Mouse (Mus musculus) testis, adult 2 months (tissue): ENCODE measurements around the gene Cd180. TPM values are rescaled to one million over a fixed set of nuclear protein-coding genes. Genes with fewer than 3 reads are reported as not detected.

Experiments
- H3K27ac ChIP-seq: fragments of 200-500 bp; 2 replicates; pipeline ENCODE4 v1.5.1; 2012; ENCODE audit warnings: low read depth, low read length; ENCODE audit not compliant: control insufficient read depth, insufficient read depth
- H3K27me3 ChIP-seq: fragments of 200-500 bp; 2 replicates; pipeline ENCODE4 v1.6.1; 2012; ENCODE audit warnings: mild to moderate bottlenecking, low read length, moderate library complexity; ENCODE audit not compliant: control insufficient read depth, insufficient read depth
- H3K36me3 ChIP-seq: fragments of 200-500 bp; 2 replicates; pipeline ENCODE4 v1.6.1; 2012; ENCODE audit warnings: mild to moderate bottlenecking, low read length; ENCODE audit not compliant: control insufficient read depth, insufficient read depth
- H3K4me1 ChIP-seq: fragments of 200-500 bp; 2 replicates; pipeline ENCODE4 v1.6.1; 2012; ENCODE audit warnings: low read length; ENCODE audit not compliant: control insufficient read depth, insufficient read depth
- H3K4me3 ChIP-seq: fragments of 200-500 bp; 2 replicates; pipeline ENCODE4 v1.5.1; 2012; ENCODE audit warnings: low read depth, mild to moderate bottlenecking, low read length, moderate library complexity, mixed read lengths; ENCODE audit not compliant: control insufficient read depth
- CTCF ChIP-seq: fragments of 200-500 bp; IDR thresholded peaks from 2 replicates; pipeline ENCODE4 v1.5.1; 2012; ENCODE audit warnings: low read depth, mild to moderate bottlenecking, inconsistent platforms, low read length, moderate library complexity; ENCODE audit not compliant: control insufficient read depth, insufficient read depth, insufficient replicate concordance
- POLR2A ChIP-seq: fragments of 200-500 bp; IDR thresholded peaks from 2 replicates; pipeline ENCODE4 v1.6.1; 2012; ENCODE audit warnings: low read depth, mild to moderate bottlenecking, inconsistent platforms, low read length, moderate library complexity; ENCODE audit not compliant: control insufficient read depth
- polyA plus RNA-seq: library from polyadenylated mRNA; depleted of rRNA; stranded (reverse); fragments of >200 nt; gene quantifications from 2 replicates; pipeline ENCODE4 v1.2.3, GENCODE M21; 2012

Gene Cd180
- polyA plus RNA-seq, 1 experiment: 0.17 TPM

- H3K27ac ChIP-seq: no peak overlapping the region
- no peaks in the 10 kb centered on the region for H3K27me3 ChIP-seq
- TF ChIP-seq CTCF: no peak
- TF ChIP-seq POLR2A: no peak
- H3K4me3 ChIP-seq: no peak overlapping the region
- H3K36me3 ChIP-seq: no peaks in the 10 kb centered on the region
- H3K4me1 ChIP-seq: no peaks in the 10 kb centered on the region
Observed at GRCm38 (mm10) chr13:102786666-102787230, 93.4 kb downstream of the Cd180 start.
